Mouse (Mus musculus) hindbrain, embryonic 16.5 days (tissue): ENCODE measurements at regions not wholly inside any gene's neighbourhood (a gene's known extent, or its start where the extent isn't known, plus 50 kb on each side); places are given as distances from the start of the nearest gene placed in this dataset.

Experiments used
- ATAC-seq: fragments of 200-750 bp; cut with Nextera tagmentation; 2 replicates; pipeline ENCODE4 v1.8.0; 2017; ENCODE audit warnings: moderate TSS enrichment, moderate library complexity
- H3K27ac ChIP-seq: fragments of 300-500 bp; sonication (generic); 2 replicates; pipeline ENCODE4 v1.5.1; 2014; ENCODE audit warnings: low read depth, mild to moderate bottlenecking, control low read depth, low read length, moderate library complexity
- H3K27me3 ChIP-seq: fragments of 300-500 bp; sonication (generic); replicated peaks from 2 replicates; pipeline ENCODE4 v1.6.1; 2014; ENCODE audit warnings: low read length; ENCODE audit not compliant: control insufficient read depth, insufficient read depth
- H3K36me3 ChIP-seq: fragments of 300-500 bp; sonication (generic); 2 replicates; pipeline ENCODE4 v1.6.1; 2014; ENCODE audit warnings: mild to moderate bottlenecking, low read length, moderate library complexity, mixed read lengths; ENCODE audit not compliant: control insufficient read depth, insufficient read depth
- H3K4me1 ChIP-seq: fragments of 300-500 bp; sonication (generic); 2 replicates; pipeline ENCODE4 v1.6.1; 2014; ENCODE audit warnings: low read depth, low read length; ENCODE audit not compliant: control insufficient read depth, insufficient read depth
- H3K4me2 ChIP-seq: fragments of 300-500 bp; sonication (generic); 2 replicates; pipeline ENCODE4 v1.6.1; 2014; ENCODE audit warnings: mild to moderate bottlenecking, low read length, control low read depth, moderate library complexity
- H3K4me3 ChIP-seq: fragments of 300-500 bp; sonication (generic); 2 replicates; pipeline ENCODE4 v1.5.1; 2014; ENCODE audit warnings: mild to moderate bottlenecking, low read length, control low read depth, moderate library complexity
- H3K9ac ChIP-seq: fragments of 300-500 bp; sonication (generic); 2 replicates; pipeline ENCODE4 v1.6.1; 2014; ENCODE audit warnings: low read depth, mild to moderate bottlenecking, control low read depth, low read length, moderate library complexity
- H3K9me3 ChIP-seq: fragments of 300-500 bp; sonication (generic); 2 replicates; pipeline ENCODE4 v1.6.1; 2014; ENCODE audit warnings: mild to moderate bottlenecking, low read length, moderate library complexity; ENCODE audit not compliant: control insufficient read depth
- WGBS: fragments of 180-500 bp; shearing (Covaris S2); extraction: QIAGEN DNeasy Blood & Tissue Kit; methylation state at CpG from one replicate; pipeline ENCODE4 v1.1.7; 2014; 5-methylcytosine and 5-hydroxymethylcytosine counted together

GRCm38 (mm10) chr6:99974464-99974863, 248.3 kb upstream of the Prok2 start:
- peaks cover 6% of the 10 kb centered on the region for H3K27me3 ChIP-seq
- no peak overlapping the region for H3K27ac ChIP-seq
- no peaks in the 10 kb centered on the region for H3K9me3 ChIP-seq
- H3K4me3 ChIP-seq = no peak overlapping the region
- ATAC-seq = no peak
- 73% methylated on average over 4 of the region's 4 CpGs for WGBS
- H3K4me1 ChIP-seq = peaks cover 10% of the 10 kb centered on the region
- no peak overlapping the region for H3K9ac ChIP-seq
- no peaks in the 10 kb centered on the region for H3K36me3 ChIP-seq
- H3K4me2 ChIP-seq = no peak overlapping the region

GRCm38 (mm10) chr6:99971376-99971775, 245.2 kb upstream of the Prok2 start:
- no peaks in the 10 kb centered on the region for H3K36me3 ChIP-seq
- peaks cover 14% of the 10 kb centered on the region for H3K4me1 ChIP-seq
- H3K4me3 ChIP-seq = no peak overlapping the region
- H3K9ac ChIP-seq = no peak overlapping the region
- no peak overlapping the region for H3K27ac ChIP-seq
- ATAC-seq = peak; percentile 89
- H3K27me3 ChIP-seq = peaks cover 6% of the 10 kb centered on the region
- WGBS = 20% methylated on average over 9 of the region's 9 CpGs
- no peaks in the 10 kb centered on the region for H3K9me3 ChIP-seq
- no peak overlapping the region for H3K4me2 ChIP-seq

DNA sequence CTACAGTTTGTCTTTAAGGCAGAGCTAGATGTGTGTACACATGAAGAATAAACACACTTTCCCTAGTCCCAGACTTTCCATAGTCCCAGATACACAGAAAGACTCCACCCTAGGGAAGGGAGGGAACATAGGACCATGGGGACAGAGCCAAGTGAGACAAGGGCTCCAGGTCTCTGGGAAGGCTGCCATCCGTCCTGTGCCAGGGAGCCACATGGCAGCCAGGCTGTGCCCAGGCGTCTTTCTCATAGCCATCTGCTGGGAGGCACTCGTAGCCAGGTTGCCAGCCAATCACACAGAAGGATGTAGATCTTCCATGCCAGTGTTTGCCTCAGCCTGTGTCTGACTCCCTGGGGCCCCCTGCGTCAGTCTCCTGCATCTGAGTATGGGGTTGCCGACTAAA, 242.7 kb upstream of the Prok2 start:
- Histone ChIP-seq H3K4me1 (peaks cover 14% of the 10 kb centered on the region), H3K9me3 (peaks cover 2% of the 10 kb centered on the region; the same call in 1 of the 2 replicates), H3K4me2 (no peak overlapping the region), H3K4me3 (no peak overlapping the region), H3K9ac (no peak overlapping the region), H3K36me3 (no peaks in the 10 kb centered on the region), H3K27ac (no peak overlapping the region), H3K27me3 (no peaks in the 10 kb centered on the region)
- peak; percentile 83 for ATAC-seq
- WGBS = 43% methylated on average over 5 of the region's 5 CpGs

DNA sequence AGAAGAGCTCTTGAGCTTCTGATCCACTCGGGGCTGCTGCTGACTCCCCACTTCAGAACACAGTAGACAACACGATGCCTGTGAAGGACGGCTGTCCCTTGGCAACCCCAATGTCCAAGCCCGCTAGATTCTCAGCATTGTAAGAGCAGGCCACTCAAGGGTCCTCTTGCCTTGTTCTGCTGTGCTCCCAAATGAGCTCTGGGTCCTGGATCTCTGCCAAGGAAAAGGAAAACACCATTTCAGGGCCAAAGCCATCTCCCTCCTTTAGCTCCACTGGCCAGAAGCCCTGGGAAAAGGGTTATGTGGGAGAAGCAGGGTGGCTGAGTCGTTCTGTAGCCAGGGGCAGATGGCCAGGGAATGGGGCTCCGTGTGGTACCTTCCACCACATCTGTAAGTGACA, 241.3 kb upstream of the Prok2 start:
- H3K27me3 ChIP-seq = no peaks in the 10 kb centered on the region
- H3K4me2 ChIP-seq = no peak overlapping the region
- peaks cover 14% of the 10 kb centered on the region for H3K4me1 ChIP-seq
- H3K9ac ChIP-seq = no peak overlapping the region
- no peaks in the 10 kb centered on the region for H3K36me3 ChIP-seq
- H3K9me3 ChIP-seq = peaks cover 2% of the 10 kb centered on the region; the same call in 1 of the 2 replicates
- WGBS = 53% methylated on average over 6 of the region's 6 CpGs
- ATAC-seq = no peak
- H3K27ac ChIP-seq = no peak overlapping the region
- H3K4me3 ChIP-seq = no peak overlapping the region

DNA sequence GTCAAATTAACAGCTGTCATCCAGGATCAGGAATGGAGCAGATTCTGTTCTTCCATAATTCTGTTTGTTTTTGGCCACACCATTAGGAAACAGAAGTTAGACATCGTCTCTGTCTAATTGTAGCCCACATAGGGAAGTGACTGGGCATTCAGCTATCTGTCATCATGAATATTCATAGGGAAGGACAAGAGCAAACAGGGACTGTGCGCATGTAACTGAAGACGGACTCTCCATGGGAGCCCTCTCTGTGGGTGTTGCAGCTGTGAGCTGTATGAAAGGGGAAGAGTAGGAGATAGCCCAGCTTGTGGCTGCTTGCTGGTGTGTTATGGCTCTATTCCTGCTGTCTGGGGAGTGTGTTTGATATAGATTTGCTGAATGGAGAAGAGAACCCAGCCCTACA, 238.3 kb upstream of the Prok2 start:
- 38% methylated on average over 3 of the region's 3 CpGs for WGBS
- no peak overlapping the region for H3K9ac ChIP-seq
- H3K27ac ChIP-seq = no peak overlapping the region
- H3K4me1 ChIP-seq = peaks cover 4% of the 10 kb centered on the region; the same call in 1 of the 2 replicates
- no peak for ATAC-seq
- H3K4me3 ChIP-seq = no peak overlapping the region
- no peaks in the 10 kb centered on the region for H3K27me3 ChIP-seq
- H3K4me2 ChIP-seq = no peak overlapping the region
- H3K36me3 ChIP-seq = no peaks in the 10 kb centered on the region
- H3K9me3 ChIP-seq = peaks cover 2% of the 10 kb centered on the region; the same call in 1 of the 2 replicates

- no peak overlapping the region for H3K27ac ChIP-seq
- H3K4me3 ChIP-seq = no peak overlapping the region
- H3K4me1 ChIP-seq = peaks cover 4% of the 10 kb centered on the region; the same call in 1 of the 2 replicates
- no peaks in the 10 kb centered on the region for H3K27me3 ChIP-seq
- no peaks in the 10 kb centered on the region for H3K36me3 ChIP-seq
- WGBS = 74% methylated on average over 4 of the region's 4 CpGs
- no peak overlapping the region for H3K9ac ChIP-seq
- H3K9me3 ChIP-seq = peaks cover 2% of the 10 kb centered on the region; the same call in 1 of the 2 replicates
- ATAC-seq = no peak
- no peak overlapping the region for H3K4me2 ChIP-seq
Measured at GRCm38 (mm10) chr6:99964007-99964406, 237.8 kb upstream of the Prok2 start.

GRCm38 (mm10) chr6:99959371-99959770, 233.2 kb upstream of the Prok2 start:
- no peak overlapping the region for H3K9ac ChIP-seq
- no peak overlapping the region for H3K4me3 ChIP-seq
- no peak overlapping the region for H3K4me2 ChIP-seq
- 57% methylated on average over 4 of the region's 4 CpGs for WGBS
- H3K27me3 ChIP-seq = no peaks in the 10 kb centered on the region
- H3K9me3 ChIP-seq = no peaks in the 10 kb centered on the region
- H3K27ac ChIP-seq = no peak overlapping the region
- H3K4me1 ChIP-seq = peaks cover 5% of the 10 kb centered on the region
- no peaks in the 10 kb centered on the region for H3K36me3 ChIP-seq
- ATAC-seq = no peak

- no peaks in the 10 kb centered on the region for H3K27me3 ChIP-seq
- H3K4me2 ChIP-seq = no peak overlapping the region
- peaks cover 8% of the 10 kb centered on the region for H3K4me1 ChIP-seq
- no peaks in the 10 kb centered on the region for H3K9me3 ChIP-seq
- WGBS = 66% methylated on average over 22 of the region's 22 CpGs
- no peak overlapping the region for H3K4me3 ChIP-seq
- no peak overlapping the region; the same call in 1 of the 2 replicates for H3K27ac ChIP-seq
- H3K9ac ChIP-seq = no peak overlapping the region
- no peaks in the 10 kb centered on the region for H3K36me3 ChIP-seq
- ATAC-seq = peak; percentile 76
Measured at GRCm38 (mm10) chr6:99954832-99955830, 228.9 kb upstream of the Prok2 start.

DNA sequence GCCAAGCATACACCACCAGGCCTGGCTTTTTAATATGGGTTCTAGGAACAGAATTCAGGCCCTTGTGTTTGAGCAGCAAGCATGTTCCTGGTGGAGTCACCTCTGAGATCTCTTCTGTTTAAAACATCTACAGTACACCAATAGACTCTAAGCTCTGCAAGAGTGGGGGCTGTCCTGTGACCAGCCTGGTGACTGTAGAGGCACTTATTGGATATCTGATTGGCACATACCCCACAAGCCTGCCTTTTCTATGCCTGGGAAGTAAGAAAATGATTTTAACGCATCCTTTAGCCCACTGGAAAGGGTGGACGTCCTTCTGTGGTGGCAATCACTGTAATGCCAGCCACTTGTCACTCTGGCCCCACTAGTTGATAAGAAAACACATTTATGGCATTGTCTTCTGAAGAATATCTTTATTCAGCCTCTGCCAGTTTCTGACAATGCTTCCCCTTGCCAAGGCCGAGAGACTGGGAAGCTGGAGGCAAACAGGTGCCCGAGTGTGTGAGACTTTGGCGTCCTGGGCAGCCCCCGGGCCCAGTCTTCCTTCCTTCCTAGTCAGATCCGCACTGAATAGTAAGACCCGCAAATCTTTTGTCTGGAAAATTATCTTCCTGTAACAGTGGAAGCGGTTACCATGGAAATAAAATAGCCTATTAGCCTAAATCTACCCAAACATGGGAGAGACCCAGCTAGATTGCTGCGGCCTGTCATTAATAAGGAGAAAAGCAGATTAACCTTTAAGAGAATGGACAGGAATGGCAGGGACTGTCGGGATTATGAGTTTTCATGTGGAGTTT, 228.0 kb upstream of the Prok2 start:
- peak; percentile 56 for ATAC-seq
- Histone ChIP-seq H3K4me3 (no peak overlapping the region), H3K36me3 (no peaks in the 10 kb centered on the region), H3K9ac (peak overlapping the region; percentile 3; the same call in 1 of the 2 replicates), H3K27me3 (no peaks in the 10 kb centered on the region), H3K4me2 (no peak overlapping the region), H3K4me1 (peaks cover 8% of the 10 kb centered on the region), H3K27ac (peak overlapping the region; percentile 19), H3K9me3 (no peaks in the 10 kb centered on the region)
- 40% methylated on average over 11 of the region's 11 CpGs for WGBS
